Mouse (Mus musculus): Measurements from ENCODE around the gene Ppp4r1. TPM values are rescaled to one million over a fixed set of nuclear protein-coding genes. Genes with fewer than 3 reads are reported as not detected.
A peak's percentile ranks its signal among the peaks of the same experiment; 100 is the strongest.

Ppp4r1 gene
- 37.1 and 37.8 TPM in 2 replicates for polyA plus RNA-seq (2012; rRNA removed)

DNA sequence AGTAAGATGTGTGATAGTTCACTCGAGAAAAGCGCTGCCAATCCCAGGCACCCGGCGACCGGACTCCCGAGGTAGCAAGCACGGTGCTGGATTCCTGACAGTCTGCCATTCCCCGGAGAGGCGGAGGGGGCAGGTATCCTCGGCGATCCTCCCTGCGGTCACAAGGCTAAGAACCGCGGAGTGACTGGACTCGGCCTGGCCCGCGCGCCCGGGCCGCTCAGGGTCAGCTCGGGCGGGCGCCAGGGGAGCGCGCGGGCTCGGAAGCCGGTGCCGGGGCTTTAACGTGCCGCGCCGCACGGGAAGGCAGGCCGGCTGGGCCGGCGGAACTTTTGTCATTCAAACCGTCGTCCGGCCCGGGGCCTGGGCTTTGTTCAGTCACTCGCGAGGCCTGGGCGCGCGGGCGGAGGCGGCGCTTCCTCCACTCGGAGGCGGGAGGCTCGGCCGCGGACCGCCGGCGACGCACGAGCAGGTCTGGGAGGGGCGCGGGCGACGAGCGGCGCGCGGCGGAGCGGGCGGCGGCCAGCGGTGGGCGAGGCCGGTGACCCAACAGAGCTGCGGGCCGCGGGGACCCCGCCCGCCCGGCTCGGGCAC is at the start of gene Ppp4r1:
Gene Ppp4r1 (plus strand): TSS at position 23 of the 591 bp plus-strand sequence.
- DNase-seq (ENCODE audit: low spot score) = peak; percentile 83

DNA sequence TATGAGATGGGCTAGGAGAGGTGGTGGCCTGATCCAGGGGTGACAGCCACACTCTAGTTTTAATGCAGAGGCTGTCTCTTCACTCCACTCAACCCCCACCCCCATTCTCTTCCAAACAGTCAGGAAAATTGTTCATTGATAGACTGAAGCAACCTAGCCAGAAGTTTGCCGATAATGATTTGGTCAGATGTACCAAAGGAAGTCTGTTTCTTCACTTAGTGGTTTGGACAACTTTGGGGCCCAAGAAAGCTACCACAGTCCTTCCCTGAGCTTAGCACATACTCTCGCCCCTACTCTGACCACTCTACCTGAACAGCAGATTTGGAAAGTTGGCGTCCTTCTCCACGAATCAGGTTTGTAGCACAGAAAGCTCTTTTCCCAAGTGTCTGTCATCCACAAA is 49.7 kb upstream of the Ppp4r1 start:
- no peak for DNase-seq (ENCODE audit: low spot score)

DNA sequence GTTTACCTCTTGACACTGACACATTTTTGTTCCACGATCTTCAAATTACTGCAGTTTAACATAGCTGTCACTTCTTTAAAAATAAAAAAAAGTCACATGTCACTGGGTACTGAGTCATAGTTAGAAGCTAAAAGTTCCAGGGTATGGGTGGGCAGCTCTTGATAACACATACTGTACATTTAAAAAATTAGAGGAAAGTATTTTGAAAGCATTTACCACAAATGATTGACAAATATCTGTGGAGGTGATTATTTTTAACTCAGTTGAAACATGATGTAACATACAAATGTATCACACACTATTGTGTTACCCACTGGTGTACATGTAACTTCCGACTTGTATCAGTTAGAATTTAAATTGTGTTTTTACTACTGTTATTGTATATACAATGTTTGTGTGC is 47.3 kb upstream of the Ppp4r1 start:
- no peak for DNase-seq (ENCODE audit: low spot score)

DNA sequence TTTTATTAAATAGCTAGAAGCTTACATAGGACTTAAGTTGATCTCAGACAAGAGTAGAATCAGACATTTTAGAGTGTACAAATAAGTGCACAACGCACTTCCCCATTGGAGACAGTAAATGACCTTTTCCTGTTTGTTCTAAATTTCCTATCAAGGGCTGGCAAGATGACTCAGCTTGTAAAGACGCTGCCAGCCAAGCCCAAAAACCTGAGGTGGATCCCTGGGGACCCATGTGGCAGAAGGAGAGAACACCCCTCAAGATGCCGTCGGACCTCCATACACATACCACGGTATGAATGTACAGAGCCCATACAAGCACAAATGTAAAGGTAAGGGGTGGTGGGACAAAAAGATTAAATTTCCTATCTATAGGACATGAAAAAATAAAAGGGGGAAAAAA is 45.2 kb upstream of the Ppp4r1 start:
- no peak for DNase-seq (ENCODE audit: low spot score)

DNA sequence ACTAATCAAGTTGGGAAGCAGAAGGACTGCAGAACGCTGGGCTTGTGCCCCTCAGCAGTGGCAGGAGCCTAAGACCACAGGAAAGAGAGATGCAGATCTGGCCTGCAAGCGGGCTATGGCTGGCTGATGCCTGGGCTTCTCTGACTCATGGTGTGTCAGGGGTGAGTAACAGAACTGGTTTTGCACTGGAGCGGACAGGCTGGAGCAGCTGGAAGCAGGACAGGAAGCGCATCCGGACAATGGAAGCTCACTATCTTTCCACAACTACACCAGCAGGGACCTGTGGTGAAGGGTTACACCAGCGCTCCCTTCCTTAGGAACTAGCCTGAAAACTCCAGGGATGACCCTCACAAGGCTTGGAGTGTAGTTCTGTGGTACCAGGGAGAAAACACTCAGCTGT is 44.8 kb upstream of the Ppp4r1 start:
- peak; percentile 29 for DNase-seq (ENCODE audit: low spot score)

DNA sequence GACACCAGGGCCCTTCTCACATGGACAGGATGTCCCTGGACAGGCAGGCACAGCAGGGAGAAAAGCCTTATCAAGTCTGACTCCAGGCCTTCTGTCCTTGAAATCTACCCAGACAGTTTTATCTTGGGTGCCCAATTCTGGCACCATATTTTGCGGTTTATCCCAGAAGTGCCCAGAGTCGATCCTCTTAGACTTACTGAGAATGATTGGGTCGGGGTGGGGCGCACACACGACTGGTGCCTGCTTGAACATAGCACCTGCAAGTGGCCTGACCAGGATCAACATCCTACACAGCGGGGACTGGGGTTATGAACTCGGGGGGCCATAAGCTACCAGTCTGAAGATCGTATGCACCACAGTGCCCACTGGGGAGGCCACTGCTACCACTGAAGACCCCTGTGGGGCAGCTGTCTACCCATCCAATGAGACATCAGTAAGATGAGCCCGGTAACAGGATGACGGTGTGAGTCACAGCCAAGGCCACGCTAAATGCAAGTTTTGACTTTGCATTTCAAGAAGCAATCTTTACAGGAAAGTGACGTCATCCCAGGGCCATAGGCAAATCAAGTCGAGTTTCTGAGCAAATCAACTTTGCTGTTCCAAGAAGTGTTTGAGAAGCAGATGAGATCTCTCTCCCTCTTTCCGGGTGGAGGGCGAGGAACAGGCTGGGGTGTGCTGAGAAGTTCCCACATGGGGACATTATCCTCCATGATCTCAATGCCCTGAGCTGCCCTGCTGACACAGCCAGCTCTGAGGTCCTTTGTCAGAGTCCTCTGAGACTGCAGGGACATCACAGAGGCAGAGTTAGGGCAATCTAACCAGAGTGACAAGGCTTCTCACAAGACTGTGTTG is 42.3 kb upstream of the Ppp4r1 start:
- DNase-seq (ENCODE audit: low spot score) = no peak

DNA sequence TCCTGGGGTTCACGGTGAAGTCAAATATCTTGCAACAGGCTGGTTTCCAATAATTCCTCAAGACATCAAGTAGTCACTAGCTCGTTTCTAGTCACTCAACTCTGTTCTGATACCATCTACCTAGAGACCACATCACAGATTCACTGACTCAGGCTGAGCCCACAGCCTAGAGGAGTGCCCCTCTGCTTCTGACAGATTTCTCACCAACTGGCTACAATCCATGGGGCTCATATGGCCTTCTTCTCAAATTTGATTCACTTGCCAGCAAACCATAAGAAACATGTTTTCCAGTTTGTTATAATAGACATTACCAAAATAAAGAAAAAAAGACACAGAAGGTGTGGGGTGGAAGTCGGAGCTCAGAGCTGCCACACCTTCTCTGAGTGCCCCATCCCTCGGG is 40.8 kb upstream of the Ppp4r1 start:
- DNase-seq (ENCODE audit: low spot score) = no peak

DNA sequence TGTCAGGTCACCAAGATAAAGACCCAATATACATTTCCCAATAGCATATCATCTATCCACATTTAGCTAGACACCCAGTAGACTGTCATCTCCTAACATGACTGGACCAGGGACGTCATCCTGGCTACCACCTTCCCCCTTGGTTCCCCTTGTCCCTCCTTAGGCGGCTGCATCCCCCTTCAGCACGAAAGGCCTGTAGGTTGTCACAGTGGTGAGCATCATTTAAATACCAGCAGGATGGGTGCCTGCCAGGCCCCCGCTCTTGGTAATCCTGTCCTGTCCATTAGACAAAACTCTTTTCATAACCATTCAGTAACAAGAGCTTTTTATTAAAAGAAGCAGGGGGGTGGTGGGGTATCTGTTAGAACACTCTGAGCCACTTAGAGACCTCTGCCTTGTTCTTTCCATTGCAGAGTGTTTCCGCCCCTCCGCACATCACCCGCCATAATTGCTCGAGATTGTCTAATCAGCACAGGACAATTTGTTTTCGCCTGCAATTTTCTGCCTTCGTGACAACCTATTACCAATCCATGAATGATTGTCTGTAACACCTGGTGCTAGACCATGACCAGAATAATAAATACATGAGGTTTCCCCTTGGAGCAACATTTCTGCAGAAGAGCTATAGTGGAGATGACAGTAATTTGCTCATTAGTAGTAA is 40.0 kb upstream of the Ppp4r1 start:
- DNase-seq (ENCODE audit: low spot score) = no peak

DNA sequence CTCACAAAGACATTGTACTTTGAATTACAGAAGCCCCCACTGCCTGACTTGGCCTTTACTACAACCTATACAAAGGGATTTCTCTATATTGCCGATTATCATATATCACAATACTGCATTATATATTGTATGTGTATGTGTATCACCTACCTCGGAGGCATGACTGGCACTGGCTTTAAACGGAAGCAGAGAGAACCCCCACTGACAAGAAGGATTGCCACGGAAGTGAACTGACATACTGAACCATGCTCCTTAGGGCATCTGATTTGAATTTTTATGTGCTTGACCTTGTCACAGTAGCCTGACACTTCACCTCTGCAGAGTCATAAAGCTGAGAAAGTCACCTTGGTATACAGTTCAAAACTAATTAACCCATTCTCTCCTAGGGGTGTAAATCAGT is 39.4 kb upstream of the Ppp4r1 start:
- no peak for DNase-seq (ENCODE audit: low spot score)

DNA sequence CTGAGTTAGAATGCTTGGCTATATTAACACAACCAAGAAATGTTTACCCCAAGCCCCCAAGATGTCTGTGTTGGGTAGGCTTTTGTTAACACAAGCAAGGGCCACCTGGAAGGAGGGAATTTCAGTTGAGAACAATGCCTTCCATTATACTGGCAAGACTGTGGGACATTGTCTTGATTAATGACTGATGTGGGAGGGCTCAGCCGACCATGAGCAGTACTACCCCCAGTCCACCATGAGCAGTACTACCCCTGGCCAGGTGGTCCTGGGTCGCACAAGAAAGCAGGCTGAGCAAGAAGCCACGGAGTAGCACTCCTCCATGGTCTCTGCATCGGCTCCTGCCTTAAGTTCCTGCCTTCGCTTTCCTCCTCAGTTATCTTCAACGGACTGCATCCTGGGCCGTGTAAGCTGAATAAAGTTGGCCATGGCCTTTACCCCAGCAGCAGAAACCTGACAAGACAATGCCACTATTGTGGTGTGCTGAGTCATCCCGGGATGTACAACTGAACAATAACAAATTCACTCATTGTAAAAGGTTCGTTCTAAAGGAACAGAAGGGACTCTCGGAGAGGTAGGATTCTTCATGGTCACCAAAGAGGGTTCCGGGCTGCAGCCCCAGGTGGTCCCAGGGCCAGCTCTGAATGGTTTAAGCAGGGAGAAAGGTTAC is 38.6 kb upstream of the Ppp4r1 start:
- DNase-seq (ENCODE audit: low spot score) = no peak

DNA sequence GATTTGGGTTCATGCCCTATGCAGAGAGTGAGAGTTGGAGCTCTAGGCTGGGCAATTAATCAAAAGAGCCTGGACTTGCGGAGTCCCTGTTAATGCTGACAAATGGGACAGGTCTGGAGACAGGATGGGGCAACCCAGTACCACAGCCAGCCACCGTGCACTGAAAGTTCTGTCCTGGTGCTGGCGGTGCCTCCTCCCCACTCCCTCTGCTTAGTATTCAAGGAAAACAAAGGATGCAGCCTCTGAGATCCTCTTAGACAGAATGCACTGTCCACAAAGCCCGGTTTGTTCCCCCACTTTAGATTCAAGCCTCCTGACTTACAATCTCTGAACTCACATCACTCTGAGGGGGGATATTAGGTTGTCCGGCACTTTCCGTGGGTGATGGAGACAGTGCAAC is 36.1 kb upstream of the Ppp4r1 start:
- DNase-seq (ENCODE audit: low spot score) = no peak

DNA sequence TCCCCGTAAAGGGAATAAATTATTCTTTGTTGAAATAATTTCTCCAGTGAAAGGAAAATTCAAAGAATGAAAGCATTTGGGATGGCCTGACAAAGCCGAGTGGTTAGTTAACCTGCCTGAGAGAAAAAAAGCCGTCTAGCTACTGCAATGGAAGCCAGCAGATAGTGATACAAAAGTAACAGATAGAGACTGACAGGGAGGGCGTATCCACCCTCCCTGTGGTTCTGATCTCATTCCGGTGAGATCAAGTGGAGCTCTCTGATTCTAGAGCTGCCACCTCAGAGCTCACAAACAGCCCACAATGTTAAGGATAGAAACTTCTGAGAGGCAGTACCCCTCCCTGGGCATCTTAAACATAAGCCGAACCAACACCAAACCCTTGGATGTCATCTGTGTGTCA is 33.4 kb upstream of the Ppp4r1 start:
- no peak for DNase-seq (ENCODE audit: low spot score)

DNA sequence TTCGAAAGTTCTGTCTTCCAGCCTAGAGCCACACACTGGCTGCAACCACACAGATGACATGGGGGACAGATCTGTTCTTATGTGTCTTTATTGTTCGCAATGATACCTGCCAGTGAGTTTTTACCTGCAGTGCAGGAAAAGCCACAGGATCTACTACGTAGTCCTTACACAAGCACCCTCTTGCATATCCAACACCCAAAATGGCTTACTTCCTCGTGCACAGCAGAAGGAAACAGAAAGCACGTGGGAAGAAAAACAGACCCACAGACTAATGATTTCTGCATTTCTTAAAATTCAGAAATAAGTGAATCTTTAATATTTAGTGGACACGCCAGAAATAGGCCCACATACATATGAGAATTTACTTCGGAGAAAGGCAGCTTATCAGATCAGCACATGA is 32.6 kb upstream of the Ppp4r1 start:
- DNase-seq (ENCODE audit: low spot score) = no peak

DNA sequence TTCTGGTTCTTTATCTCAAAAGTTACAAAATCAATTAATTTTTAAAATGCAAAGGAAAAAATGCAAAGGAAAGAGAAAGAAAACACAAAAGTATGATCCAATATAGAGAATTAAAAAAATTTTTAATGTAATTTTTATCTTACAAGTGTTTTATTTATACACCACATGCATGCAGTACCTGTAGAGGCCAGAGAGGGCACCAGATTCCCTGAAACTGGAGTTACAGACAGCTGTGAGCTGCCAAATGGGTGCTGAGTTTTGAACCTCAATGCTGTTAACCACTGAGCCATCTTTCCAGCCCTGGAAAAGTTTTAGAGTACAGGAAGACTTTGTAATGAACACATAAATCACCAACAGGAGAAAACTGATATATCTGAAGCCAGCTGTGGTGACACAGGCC is 32.1 kb upstream of the Ppp4r1 start:
- DNase-seq (ENCODE audit: low spot score) = no peak

DNA sequence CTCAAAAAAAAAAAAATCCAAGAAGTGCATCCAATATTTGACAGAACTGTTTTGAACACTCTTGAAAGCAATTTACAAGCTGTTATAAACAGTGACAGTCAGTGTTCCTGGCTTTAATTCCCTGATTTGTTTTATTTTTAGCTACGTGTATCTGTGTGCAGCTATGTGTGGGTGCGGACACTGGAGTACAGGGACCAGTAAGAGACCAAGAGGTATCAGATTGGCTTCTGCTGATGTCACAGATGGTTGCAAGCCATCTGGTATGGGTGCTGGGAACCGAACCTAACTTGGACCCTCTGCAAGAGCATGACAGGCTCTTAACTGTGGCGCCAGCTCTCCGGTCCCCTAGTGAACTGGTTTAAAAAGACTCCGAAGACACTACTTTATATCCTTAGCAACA is 29.2 kb upstream of the Ppp4r1 start:
- DNase-seq (ENCODE audit: low spot score) = no peak

DNA sequence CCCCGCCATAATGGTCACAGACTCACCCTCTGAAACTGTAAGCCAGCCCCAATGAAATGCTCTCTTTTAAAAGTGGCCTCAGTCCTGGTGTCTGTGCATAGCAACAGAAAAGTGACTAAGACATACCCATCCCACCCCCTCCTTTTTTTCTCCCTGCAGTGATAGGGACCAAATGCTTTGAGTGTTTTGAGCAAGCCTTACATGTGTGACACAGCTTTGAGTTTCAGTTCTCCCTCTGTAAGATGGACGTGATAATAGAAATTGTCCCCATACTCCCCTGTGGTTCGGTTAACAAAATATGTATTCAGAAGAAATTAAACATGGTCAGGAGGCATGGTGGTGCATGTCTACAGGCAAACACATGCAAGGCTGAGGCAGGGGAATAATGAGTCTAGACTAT is 26.5 kb upstream of the Ppp4r1 start:
- DNase-seq (ENCODE audit: low spot score) = no peak

DNA sequence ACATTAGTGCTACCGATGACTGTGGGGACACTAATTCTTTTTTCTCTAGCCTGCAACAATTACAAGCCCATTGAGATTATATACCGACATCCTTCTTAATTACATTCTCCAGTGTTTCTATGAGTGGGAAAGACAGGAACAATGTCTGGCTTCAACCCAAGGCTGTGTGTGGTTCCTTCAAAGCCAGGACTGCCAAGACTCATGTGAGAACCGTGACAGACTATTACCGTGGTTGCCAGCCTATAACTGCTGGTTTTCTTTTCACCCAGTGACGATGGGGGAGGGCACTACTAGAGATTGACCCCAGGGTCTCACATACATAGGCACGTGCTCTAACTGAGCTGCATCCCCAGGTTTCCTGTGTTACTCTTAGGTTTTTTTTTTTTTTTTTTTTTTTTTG is 25.2 kb upstream of the Ppp4r1 start:
- no peak for DNase-seq (ENCODE audit: low spot score)

DNA sequence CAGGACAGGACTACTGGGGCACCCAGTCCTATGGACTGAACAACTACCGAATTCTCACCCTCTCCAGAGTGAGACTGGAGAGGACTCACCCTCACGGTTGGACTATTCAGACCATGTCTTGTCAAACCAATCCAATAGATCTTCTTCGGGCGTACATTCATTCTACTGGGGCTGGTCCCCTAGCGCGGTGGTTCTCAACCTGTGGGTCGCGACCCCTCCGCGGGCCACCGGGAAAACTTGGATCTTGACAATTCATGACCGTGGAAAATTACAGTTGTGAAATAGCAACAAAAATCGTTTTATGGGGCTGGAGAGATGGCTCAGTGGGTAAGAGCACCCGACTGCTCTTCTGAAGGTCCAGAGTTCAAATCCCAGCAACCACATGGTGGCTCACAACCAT is 19.2 kb upstream of the Ppp4r1 start:
- DNase-seq (ENCODE audit: low spot score) = no peak

DNA sequence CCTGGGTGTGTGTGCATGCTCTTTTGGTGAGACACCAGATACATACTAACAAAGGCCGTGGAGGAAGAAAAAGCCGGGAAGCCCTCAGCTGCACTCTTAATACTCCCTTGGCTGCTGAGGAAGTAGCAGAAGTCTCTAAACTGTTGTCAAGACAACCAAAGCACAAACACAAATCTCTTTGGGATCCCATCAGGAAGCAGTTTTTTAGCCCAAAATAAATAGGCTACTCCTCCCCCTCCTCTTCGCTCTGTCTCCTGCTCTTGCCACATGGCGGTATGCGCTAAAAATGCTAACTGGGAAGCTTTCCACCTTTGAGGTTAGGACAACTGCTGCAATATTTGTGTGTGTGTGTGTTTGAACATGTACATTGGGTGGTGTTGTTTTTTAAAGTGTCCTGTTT is 13.9 kb upstream of the Ppp4r1 start:
- no peak for DNase-seq (ENCODE audit: low spot score)

DNA sequence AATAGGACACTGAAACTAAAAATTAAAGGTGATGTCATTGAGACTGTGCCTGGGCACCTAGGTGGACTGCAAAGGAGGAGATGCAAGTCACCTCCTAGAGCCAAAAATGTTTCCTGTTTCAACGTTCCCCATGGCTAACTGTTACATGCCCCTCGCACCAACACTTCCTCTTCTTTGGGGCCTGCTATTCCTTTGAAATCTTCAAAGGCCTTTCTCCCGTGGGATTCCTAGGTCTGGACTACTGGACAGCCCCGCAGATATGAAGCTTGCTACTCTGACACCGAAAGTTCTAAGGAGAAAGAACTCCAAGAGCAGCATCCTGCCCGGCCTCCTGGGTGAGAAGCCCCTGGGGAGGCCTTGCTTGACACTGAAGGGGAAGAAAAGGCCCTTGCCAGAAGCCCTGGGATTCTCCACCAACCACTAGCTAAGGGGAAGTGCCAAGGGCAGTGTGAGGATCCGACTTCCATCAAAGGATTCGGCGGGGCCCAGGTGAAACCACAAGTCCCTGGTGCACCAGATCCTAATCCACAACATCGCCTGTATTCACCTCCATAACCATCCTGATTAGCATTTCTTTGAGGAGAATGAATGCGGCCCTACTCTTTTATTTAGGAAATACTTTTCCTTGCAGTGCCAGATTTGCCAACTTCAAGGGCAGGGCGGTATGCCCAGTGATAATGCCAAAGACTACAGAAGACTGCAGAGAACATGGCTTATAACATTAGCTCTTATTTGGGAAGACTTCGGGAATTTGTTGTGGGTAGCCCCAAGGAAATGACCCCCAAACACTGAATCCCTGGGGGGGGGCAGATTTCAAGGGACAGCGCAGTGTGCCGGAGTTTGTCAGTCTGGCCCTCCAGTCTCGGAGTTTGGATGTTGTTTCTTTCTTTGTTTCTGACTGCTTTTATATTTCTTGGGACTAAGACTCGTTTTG is 11.1 kb upstream of the Ppp4r1 start:
- no peak for DNase-seq (ENCODE audit: low spot score)

Data from urinary bladder, adult 2 months (tissue).